Mouse (Mus musculus) fibroblast of lung, adult 2 months (primary cell): ENCODE data around the gene Rb1.

ENCODE experiments used
- DNase-seq: peaks from one replicate; pipeline ENCODE4 v3.0.0-alpha.2; 2011; ENCODE audit warnings: low read depth

Rb1 gene

DNA sequence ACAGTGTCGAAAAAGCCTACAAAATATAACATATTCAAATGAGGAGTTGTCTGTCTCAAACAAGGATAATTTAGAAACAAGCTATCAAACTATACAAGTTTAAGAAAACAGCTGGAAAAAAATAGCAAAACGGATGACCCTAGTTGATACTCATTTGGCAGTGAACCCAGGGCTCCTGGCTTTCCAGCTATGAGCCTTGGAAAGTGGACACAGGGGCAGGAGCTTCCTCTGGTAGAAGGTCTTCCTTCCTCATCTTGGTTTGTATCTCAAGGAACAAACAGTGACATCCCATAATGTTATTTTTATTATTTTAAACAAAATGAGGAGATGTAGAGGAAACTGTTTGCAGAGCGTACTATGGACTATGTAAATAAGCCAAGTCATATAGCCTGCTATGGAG, 177.5 kb downstream of the Rb1 start:
- no peak for DNase-seq

DNA sequence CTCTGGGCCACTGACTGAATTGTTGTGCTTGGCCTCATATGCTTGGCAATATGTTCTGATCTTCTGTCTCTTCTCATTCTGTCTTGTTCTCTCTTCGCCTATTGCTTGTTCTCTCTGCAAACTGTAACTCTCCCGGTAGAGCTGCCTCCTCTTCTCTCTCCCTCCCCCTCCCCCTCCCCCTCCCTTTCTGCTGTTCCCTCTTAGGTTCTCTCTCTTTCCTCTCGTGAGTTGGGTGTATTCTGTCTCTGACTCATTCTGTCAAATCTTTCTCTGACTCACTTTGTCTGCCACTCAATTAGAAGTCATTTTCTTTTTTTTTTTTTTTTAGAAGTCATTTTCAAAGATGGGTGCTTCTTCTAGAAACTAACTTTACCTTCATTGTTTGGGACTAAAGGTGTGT, 178.9 kb downstream of the Rb1 start:
- no peak for DNase-seq

DNA sequence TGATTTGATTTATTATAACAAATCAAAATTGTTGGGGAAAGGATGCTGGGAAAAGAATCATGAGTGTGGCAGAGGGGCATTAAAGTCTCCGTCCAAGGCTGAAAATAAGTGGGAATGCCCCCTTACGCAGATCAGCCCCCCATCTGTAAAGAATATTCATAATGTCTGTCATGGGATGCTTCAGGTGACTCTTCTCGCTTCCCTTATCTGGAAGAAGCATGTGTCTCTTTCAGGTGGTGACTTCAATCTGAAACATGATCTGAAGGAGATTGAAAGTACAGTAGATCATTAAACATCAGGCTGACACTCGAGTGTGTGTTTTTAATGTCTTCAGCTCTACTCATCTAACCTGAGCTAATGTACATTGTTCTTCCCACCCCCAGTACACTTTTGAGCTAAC, 180.1 kb downstream of the Rb1 start:
- DNase-seq: no peak

DNA sequence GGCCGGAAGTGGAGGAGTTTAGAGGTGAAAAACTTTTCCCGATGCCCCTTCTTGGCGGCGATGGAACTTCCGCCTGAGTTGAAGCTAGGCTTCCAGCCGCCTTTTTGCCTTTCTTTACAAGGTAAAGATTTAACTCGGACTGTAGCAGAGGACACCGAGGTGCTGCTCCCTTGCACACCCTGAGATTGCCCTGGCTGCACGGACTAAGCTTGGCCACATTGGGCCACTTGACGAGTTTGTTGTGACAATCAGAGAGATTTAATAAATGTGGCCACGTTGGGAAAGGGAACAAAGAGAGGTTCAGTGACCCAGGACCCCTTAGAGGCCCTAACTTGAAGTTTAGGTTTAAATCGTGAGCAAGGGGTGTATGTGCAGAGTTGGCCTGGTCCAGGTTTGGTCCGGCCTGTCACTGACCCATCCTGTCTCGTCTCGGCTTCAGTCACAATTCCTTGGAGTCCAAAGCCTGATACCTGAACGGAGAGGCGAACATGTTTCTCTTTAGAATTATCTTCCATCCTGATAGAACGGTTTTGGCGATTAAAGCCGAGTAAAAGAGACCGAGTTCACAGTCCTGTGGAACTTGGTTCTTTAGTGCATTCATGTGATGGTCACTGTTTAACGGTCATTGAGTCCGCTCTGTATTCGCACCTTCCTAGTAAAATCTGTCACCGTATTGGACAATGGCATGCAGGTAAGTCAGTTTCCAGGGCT, 181.8 kb downstream of the Rb1 start:
- DNase-seq: no peak

DNA sequence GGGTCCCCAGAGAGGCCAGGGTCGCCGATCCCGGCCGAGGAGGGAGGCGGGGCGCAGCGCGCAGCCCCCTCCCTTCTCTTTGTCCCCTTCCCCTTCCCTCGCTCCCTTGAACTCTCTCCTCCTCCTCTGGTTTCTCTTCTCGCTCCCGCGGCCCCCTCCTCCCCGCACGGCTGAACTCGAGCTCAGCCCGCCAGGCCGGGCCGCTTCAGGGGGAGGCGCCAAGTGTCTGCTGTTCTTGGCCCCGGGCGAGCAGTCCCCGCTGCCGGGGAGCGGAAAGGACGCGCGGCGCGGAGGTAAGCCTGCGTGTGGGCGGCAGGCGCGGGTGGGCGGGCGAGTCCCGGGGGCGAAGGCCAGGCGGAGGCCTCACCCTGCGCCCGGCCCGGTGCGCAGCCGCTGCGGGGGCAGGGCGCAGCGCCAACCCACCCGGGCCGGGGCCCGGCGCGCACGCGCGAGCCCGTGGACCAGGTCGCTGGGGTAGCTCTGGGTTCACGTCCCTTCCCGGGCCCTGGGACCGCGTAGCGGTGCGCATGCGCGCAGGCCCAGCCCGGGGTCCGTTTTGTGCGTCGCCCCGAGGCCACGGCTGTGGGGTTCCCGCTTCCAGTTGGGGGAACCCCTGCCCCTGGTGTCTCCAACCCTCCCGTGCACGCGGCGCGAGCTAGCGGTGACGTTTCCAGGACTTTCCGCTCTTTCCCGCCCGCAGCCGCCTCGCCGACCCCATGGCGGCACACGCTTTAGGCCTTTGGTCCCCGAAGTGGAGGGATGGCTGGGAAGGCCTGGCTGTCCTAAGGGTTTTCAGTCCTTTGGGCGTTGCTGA, 182.5 kb downstream of the Rb1 start:
- no peak for DNase-seq

DNA sequence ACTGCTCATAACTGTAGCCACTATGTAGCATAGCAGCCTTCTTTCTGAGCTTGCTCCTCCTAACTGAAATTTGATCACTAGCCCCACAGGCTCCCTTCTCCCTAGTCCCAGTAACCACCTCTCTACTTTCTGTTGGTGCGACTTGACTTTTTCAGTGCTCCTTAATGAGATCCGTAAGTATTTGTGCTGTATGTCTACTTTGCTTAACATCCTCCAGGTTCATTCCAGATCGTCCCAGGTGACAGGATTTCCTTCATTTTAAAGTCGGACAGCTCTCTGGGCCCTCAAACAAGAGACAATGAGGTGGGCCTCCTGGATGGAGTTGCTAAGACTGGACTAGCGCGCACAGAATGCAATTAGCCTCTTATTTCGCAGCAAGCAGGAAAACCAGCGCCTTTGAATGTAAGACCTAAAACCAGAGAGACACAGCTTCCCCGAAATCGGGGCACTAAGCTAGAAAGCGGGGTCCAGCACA, 183.2 kb downstream of the Rb1 start:
- DNase-seq: no peak

DNA sequence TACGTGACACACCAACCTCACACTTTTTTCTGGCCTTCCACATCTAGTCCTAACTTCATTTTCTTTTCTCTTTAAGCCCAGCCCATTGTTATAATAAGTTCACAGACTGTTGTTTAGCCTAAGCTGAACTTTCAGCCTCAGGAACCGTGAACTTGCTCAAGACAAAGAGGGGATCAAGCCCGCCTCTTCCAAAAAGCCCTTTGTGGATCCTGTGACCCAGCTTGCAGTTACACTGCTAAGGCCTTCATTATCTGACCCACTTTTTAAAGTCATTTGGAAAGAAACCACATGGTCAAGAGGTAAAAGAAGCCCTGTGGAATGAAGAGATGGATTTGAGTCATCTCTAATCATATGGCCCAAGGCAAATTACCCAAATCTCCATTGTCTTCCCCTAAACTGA, 183.8 kb downstream of the Rb1 start:
- no peak for DNase-seq

DNA sequence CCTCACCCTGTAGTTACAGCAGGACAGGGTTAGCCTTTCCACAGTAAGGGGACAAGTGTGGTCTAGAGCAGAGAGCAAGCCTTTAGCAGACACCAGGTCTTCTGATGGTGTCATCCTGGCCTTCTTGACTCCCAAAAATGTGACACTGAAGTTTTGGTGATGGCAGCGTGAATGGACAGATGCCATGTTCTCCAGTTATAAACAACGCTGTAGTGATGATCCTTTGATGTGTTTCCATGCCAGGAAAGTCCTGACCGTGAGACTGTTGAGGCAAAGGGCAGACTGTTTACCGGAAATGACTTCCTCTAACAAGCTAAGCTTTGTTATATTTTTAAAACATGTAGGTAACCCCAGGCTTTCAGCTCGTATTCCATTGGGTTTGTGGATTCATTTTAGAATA, 185.8 kb downstream of the Rb1 start:
- no peak for DNase-seq

DNA sequence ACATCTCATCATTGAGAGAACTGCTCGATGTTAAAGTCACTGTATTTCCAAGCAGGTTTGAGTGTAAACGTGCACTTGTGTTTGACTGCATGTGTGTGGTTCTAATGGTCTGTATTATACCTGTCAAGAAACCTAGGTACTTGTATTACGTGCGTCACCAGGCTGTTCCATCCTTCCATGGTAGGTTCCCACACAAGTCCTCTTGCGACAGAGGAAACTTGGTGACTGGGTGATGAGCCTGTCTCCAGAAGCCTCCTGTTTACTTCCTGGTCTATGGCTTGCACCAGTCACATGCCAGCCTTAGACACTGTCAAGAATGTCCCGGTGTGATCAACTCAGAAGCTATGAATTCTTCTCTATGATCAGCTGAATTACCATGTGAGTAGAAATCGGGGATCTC, 187.1 kb downstream of the Rb1 start:
- DNase-seq: no peak

DNA sequence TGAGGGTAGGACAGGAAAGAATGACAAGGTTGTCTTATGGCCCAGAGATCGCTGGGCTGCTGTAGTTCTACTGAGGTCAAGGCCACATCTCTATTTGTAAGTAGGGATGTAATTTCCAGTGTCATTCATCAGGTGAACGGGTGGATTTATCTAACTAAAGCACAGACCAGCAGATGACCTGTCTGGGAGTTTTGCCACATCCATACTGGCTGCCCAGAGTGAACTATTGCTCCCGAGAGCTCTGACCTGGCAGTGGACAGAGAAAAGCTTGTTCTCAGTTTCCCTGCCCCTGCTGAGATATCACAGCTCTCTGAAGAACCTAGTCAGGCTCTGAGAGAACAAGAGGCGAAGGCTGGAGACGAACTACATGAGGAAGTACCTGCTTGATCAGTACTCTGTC, 188.4 kb downstream of the Rb1 start:
- DNase-seq: no peak
